Comparison of ENCODE assay signal across 8 mouse cellular contexts in genomic region chr11:70214856-70215209, GRCm38 (mm10). TPM values are rescaled to one million over a fixed set of nuclear protein-coding genes. Genes with fewer than 3 reads are reported as not detected.
A peak's percentile ranks its signal among the peaks of the same experiment; 100 is the strongest.
DNase-seq lines count a peak whose midpoint lies in the region; ATAC-seq and TF ChIP-seq lines count a peak whose summit lies in the region.

No protein-coding gene starts in this region.

- H3K4me2 ChIP-seq in neural tube, embryonic 11.5 days (ENCODE audit: low read depth), result peak overlapping the region; percentile 47
- H3K4me2 ChIP-seq in liver, embryonic 14.5 days (ENCODE audit: low read depth), result peak overlapping the region; percentile 43; the same call in 1 of the 2 replicates

- no peak overlapping the region for H3K27ac ChIP-seq in neural tube, embryonic 11.5 days (ENCODE audit: low read depth, low read length)
- no peak overlapping the region for H3K27ac ChIP-seq in liver, embryonic 14.5 days

- peaks cover 26% of the 10 kb centered on the region for H3K4me1 ChIP-seq in neural tube, embryonic 11.5 days (ENCODE audit: control insufficient read depth, insufficient read depth, low read length)
- H3K4me1 ChIP-seq in liver, embryonic 14.5 days (replicated peaks; ENCODE audit: control insufficient read depth in 2 of 2, insufficient read depth in 2 of 2, low read length in 1 of 2), result peaks cover 7% of the 10 kb centered on the region in 2 experiments

- WGBS in neural tube, embryonic 11.5 days, result 4% methylated on average over 18 of the region's 18 CpGs
- WGBS in liver, embryonic 14.5 days (ENCODE audit: insufficient replicate concordance), result 11% methylated on average over 18 of the region's 18 CpGs

- no peaks in the 10 kb centered on the region for H3K36me3 ChIP-seq in neural tube, embryonic 11.5 days (ENCODE audit: control insufficient read depth, insufficient read depth, low read length)
- no peaks in the 10 kb centered on the region for H3K36me3 ChIP-seq in liver, embryonic 14.5 days (replicated peaks; ENCODE audit: control insufficient read depth, insufficient read depth, low read depth)

- TF ChIP-seq CTCF in liver, embryonic 14.5 days (IDR thresholded peaks at IDR 0.05; ENCODE audit: low read depth), result no peak

- peak; percentile 23 for DNase-seq in embryo, embryonic 11 days
- DNase-seq in embryo, embryonic 10 days (ENCODE audit: low spot score), result no peak
- DNase-seq in neural tube, embryonic 11.5 days (ENCODE audit: low spot score), result no peak
- no peak for DNase-seq in neural tube, embryonic 10.5 days (ENCODE audit: extremely low spot score, low spot score)
- no peak for DNase-seq in liver, embryonic 14.5 days (ENCODE audit: low read depth in 3 of 3, low spot score in 3 of 3)
- DNase-seq in B cell, adult 2 months, result no peak
- DNase-seq in spleen, postnatal 36 days (ENCODE audit: low spot score in 2 of 2), result no peak

- no peaks in the 10 kb centered on the region for H3K9me3 ChIP-seq in neural tube, embryonic 11.5 days (ENCODE audit: control insufficient read depth, low read length)
- no peaks in the 10 kb centered on the region for H3K9me3 ChIP-seq in liver, embryonic 14.5 days (ENCODE audit: control insufficient read depth, low read length)

- no peak for TF ChIP-seq EP300 in liver, embryonic 14.5 days (IDR thresholded peaks at IDR 0.05; ENCODE audit: low read depth)

- ATAC-seq in neural tube, embryonic 11.5 days (ENCODE audit: insufficient read depth, low FRiP score, low TSS enrichment), result no peak
- ATAC-seq in liver, embryonic 14.5 days (ENCODE audit: insufficient read depth), result 0 out of 2 replicates have a peak, but pooled peaks have one; percentile 3
- no peak for ATAC-seq in CD4-positive, CD25-positive, alpha-beta regulatory T cell, adult 4 months

- H3K4me3 ChIP-seq in neural tube, embryonic 11.5 days (ENCODE audit: low read depth, low read length), result peak overlapping the region; percentile 25; the same call in 1 of the 2 replicates
- H3K4me3 ChIP-seq in liver, embryonic 14.5 days (ENCODE audit: insufficient read depth in 1 of 2, low read depth in 2 of 2, low read length in 2 of 2), result peak overlapping the region in 1 of 2 experiments; percentile 0; a peak in 1 of 4 replicates

- H3K9ac ChIP-seq in neural tube, embryonic 11.5 days (ENCODE audit: low read length), result no peak overlapping the region
- H3K9ac ChIP-seq in liver, embryonic 14.5 days (replicated peaks), result no peak overlapping the region

- H3K27me3 ChIP-seq in neural tube, embryonic 11.5 days (ENCODE audit: control insufficient read depth, insufficient read depth, low read length), result peaks cover 48% of the 10 kb centered on the region
- peaks cover 44% of the 10 kb centered on the region for H3K27me3 ChIP-seq in liver, embryonic 14.5 days (ENCODE audit: control insufficient read depth, insufficient read depth, low read length)

RNA-seq across cellular contexts. Expression of gene Slc16a11, which starts 2.3 kb away (rescaled TPM):
- 0.27 and 0.50 TPM in 2 replicates for polyA plus RNA-seq in neural tube, embryonic 11.5 days (2014; fragmentation: Nextera tagmentation; extraction: Ambion mirVana)
- 0.52 and 0.79 TPM in 2 replicates for polyA plus RNA-seq in liver, embryonic 14.5 days (2012; rRNA removed)
- polyA plus RNA-seq in liver, embryonic 14.5 days (2014; fragmentation: Nextera tagmentation; extraction: Ambion mirVana), result 0.47 TPM in 2 replicates
- not detected for polyA plus RNA-seq in CD4-positive, CD25-positive, alpha-beta regulatory T cell, adult 4 months (2017; shearing (Covaris generic))

RNA-seq across cellular contexts. Expression of gene Slc16a13, which starts 6.0 kb away (rescaled TPM):
- polyA plus RNA-seq in neural tube, embryonic 11.5 days (2014; fragmentation: Nextera tagmentation; extraction: Ambion mirVana), result 14.3 and 16.9 TPM in 2 replicates
- polyA plus RNA-seq in liver, embryonic 14.5 days (2012; rRNA removed), result 2.9 and 3.2 TPM in 2 replicates
- 3.8 and 4.4 TPM in 2 replicates for polyA plus RNA-seq in liver, embryonic 14.5 days (2014; fragmentation: Nextera tagmentation; extraction: Ambion mirVana)
- polyA plus RNA-seq in CD4-positive, CD25-positive, alpha-beta regulatory T cell, adult 4 months (2017; shearing (Covaris generic)), result 1 to 10 TPM; 2.7 to 3.9 TPM

RNA-seq across cellular contexts. Expression of gene Bcl6b, which starts 14.8 kb away (rescaled TPM):
- 6.2 and 7.4 TPM in 2 replicates for polyA plus RNA-seq in neural tube, embryonic 11.5 days (2014; fragmentation: Nextera tagmentation; extraction: Ambion mirVana)
- polyA plus RNA-seq in liver, embryonic 14.5 days (2012; rRNA removed), result 1.0 TPM in 2 replicates
- polyA plus RNA-seq in liver, embryonic 14.5 days (2014; fragmentation: Nextera tagmentation; extraction: Ambion mirVana), result 1.0 and 2.5 TPM in 2 replicates
- under 1 TPM; 0.31 to 0.56 TPM for polyA plus RNA-seq in CD4-positive, CD25-positive, alpha-beta regulatory T cell, adult 4 months (2017; shearing (Covaris generic))

RNA-seq across cellular contexts. Expression of gene 0610010K14Rik, which starts 22.9 kb away (rescaled TPM):
- 183 and 204 TPM in 2 replicates for polyA plus RNA-seq in neural tube, embryonic 11.5 days (2014; fragmentation: Nextera tagmentation; extraction: Ambion mirVana)
- polyA plus RNA-seq in liver, embryonic 14.5 days (2012; rRNA removed), result 53.3 and 56.1 TPM in 2 replicates
- polyA plus RNA-seq in liver, embryonic 14.5 days (2014; fragmentation: Nextera tagmentation; extraction: Ambion mirVana), result 78.4 and 79.8 TPM in 2 replicates
- 100 to 1,000 TPM; 123 to 141 TPM for polyA plus RNA-seq in CD4-positive, CD25-positive, alpha-beta regulatory T cell, adult 4 months (2017; shearing (Covaris generic))

RNA-seq across cellular contexts. Expression of gene Gm21988, which starts 24.8 kb away (rescaled TPM):
- polyA plus RNA-seq in neural tube, embryonic 11.5 days (2014; fragmentation: Nextera tagmentation; extraction: Ambion mirVana), result 10.8 and 11.5 TPM in 2 replicates
- 4.5 and 4.8 TPM in 2 replicates for polyA plus RNA-seq in liver, embryonic 14.5 days (2012; rRNA removed)
- polyA plus RNA-seq in liver, embryonic 14.5 days (2014; fragmentation: Nextera tagmentation; extraction: Ambion mirVana), result 4.2 and 4.4 TPM in 2 replicates
- 1 to 10 TPM; 3.3 to 5.3 TPM for polyA plus RNA-seq in CD4-positive, CD25-positive, alpha-beta regulatory T cell, adult 4 months (2017; shearing (Covaris generic))
